Comparison of ENCODE assay signal across 14 mouse cellular contexts in the genomic region with DNA sequence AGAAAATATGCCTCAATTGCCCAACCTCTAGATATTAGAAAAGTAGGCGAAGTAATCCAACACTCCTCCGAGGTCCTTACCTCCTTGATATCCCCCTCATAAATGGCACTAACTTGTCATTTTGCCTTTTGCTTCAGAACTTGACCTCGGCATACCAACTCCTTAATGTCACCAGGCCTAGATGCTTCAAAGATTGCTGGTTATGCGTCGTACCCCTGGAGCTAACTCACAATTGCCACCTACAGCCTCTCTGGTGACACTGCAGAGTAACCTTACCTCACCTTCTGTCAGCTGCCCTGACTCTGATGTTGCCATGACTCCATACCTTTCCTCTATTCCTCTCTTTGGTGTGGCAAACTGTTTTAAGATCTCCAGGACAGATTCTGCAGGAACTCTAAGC. TPM values are rescaled to one million over a fixed set of nuclear protein-coding genes. Genes with fewer than 3 reads are reported as not detected.
DNase-seq lines count a peak whose midpoint lies in the region; ATAC-seq and TF ChIP-seq lines count a peak whose summit lies in the region.
"Had no signal": no experiment of that assay in that cellular context is flagged by ENCODE, and none has a peak within 500 bp of the region (broad histone marks: within the 10 kb centered on the region; RNA-seq: fewer than 3 reads in every experiment).

No protein-coding gene starts in this region.

- H3K36me3 ChIP-seq in intestine, postnatal 0 days (ENCODE audit: control insufficient read depth, insufficient read depth) = no peaks in the 10 kb centered on the region
- no peaks in the 10 kb centered on the region for H3K36me3 ChIP-seq in intestine, embryonic 16.5 days (ENCODE audit: control insufficient read depth, insufficient read depth, low read length)
- H3K36me3 ChIP-seq: forebrain, embryonic 10.5 days had no signal

- TF ChIP-seq CTCF in intestine, postnatal 0 days (IDR thresholded peaks at IDR 0.05; ENCODE audit: low read depth) = peak; percentile 67
- 0 out of 2 replicates have a peak, but pooled peaks have one; percentile 7 for TF ChIP-seq CTCF in brain, embryonic 14.5 days (IDR thresholded peaks at IDR 0.05; ENCODE audit: borderline replicate concordance, extremely low read depth, insufficient read depth, insufficient read length)

- peak; percentile 44 for DNase-seq in thymus, postnatal 0 days (ENCODE audit: low spot score)
- no peak for DNase-seq in thymus, adult 18-20 months
- DNase-seq in brain, embryonic 14.5 days (ENCODE audit: low read depth) = no peak
- no peak for DNase-seq in embryo, embryonic 11 days
- DNase-seq: kidney, postnatal 10 days; retina, postnatal 1 day had no signal

- H3K9me3 ChIP-seq in intestine, postnatal 0 days (ENCODE audit: control insufficient read depth) = no peaks in the 10 kb centered on the region
- H3K9me3 ChIP-seq in intestine, embryonic 16.5 days (ENCODE audit: control insufficient read depth, low read length) = no peaks in the 10 kb centered on the region
- H3K9me3 ChIP-seq: forebrain, embryonic 10.5 days; limb, embryonic 12.5 days; megakaryocyte, embryonic 14.5 days had no signal

- 41% methylated on average over 5 of the region's 5 CpGs for WGBS in intestine, postnatal 0 days
- WGBS in intestine, embryonic 16.5 days = 49% methylated on average over 5 of the region's 5 CpGs

- no peak for TF ChIP-seq POLR2A in brain, embryonic 14.5 days (IDR thresholded peaks at IDR 0.05; ENCODE audit: borderline replicate concordance, extremely low read depth, insufficient read depth, insufficient read length, poor library complexity, severe bottlenecking)

- H3K4me3 ChIP-seq in intestine, postnatal 0 days (ENCODE audit: low read depth, low read length) = no peak overlapping the region
- no peak overlapping the region for H3K4me3 ChIP-seq in intestine, embryonic 16.5 days (ENCODE audit: low read length)
- H3K4me3 ChIP-seq: forebrain, embryonic 10.5 days; limb, embryonic 12.5 days; megakaryocyte, embryonic 14.5 days had no signal

- no peak overlapping the region for H3K4me2 ChIP-seq in intestine, postnatal 0 days (replicated peaks; ENCODE audit: low read depth)
- no peak overlapping the region for H3K4me2 ChIP-seq in intestine, embryonic 16.5 days (ENCODE audit: low read depth, low read length)
- H3K4me2 ChIP-seq: limb, embryonic 12.5 days had no signal

- H3K27ac ChIP-seq in intestine, postnatal 0 days (ENCODE audit: low read depth, low read length) = no peak overlapping the region
- no peak overlapping the region for H3K27ac ChIP-seq in intestine, embryonic 16.5 days (ENCODE audit: low read length)
- H3K27ac ChIP-seq: forebrain, embryonic 10.5 days; limb, embryonic 12.5 days had no signal

- H3K27me3 ChIP-seq in intestine, postnatal 0 days (replicated peaks; ENCODE audit: control insufficient read depth, insufficient read depth, low read length) = no peaks in the 10 kb centered on the region
- no peaks in the 10 kb centered on the region for H3K27me3 ChIP-seq in intestine, embryonic 16.5 days (replicated peaks; ENCODE audit: control insufficient read depth, insufficient read depth, low read length)
- H3K27me3 ChIP-seq: limb, embryonic 12.5 days; megakaryocyte, embryonic 14.5 days had no signal

- no peak overlapping the region for H3K9ac ChIP-seq in intestine, postnatal 0 days (ENCODE audit: low read depth, low read length)
- no peak overlapping the region for H3K9ac ChIP-seq in intestine, embryonic 16.5 days (ENCODE audit: low read depth, low read length)
- H3K9ac ChIP-seq: limb, embryonic 12.5 days had no signal

- no peaks in the 10 kb centered on the region for H3K4me1 ChIP-seq in intestine, postnatal 0 days (replicated peaks; ENCODE audit: control insufficient read depth, insufficient read depth, low read length)
- peaks cover 12% of the 10 kb centered on the region for H3K4me1 ChIP-seq in intestine, embryonic 16.5 days (ENCODE audit: control insufficient read depth, insufficient read depth, low read length)

- ATAC-seq in intestine, postnatal 0 days = no peak
- no peak for ATAC-seq in intestine, embryonic 16.5 days
- no peak for ATAC-seq in megakaryocyte, adult 5-6 weeks (ENCODE audit: poor library complexity, severe bottlenecking)

RNA-seq across cellular contexts. Expression of gene Zfp213, which starts 2.7 kb away (rescaled TPM):
- polyA plus RNA-seq in intestine, postnatal 0 days (2015; fragmentation: Nextera tagmentation; extraction: Ambion mirVana) = 8.1 and 8.2 TPM in 2 replicates
- polyA plus RNA-seq in intestine, embryonic 16.5 days (2015; fragmentation: Nextera tagmentation; extraction: Ambion mirVana) = 16.0 and 16.8 TPM in 2 replicates
- 14.6 and 14.9 TPM in 2 replicates for polyA plus RNA-seq in thymus, postnatal 0 days (2015; fragmentation: Nextera tagmentation; extraction: Ambion mirVana)
- polyA plus RNA-seq in brain, embryonic 14.5 days (2012; rRNA removed) = 16.7 and 21.4 TPM in 2 replicates
- 2.1 and 2.4 TPM in 2 replicates for total RNA-seq in megakaryocyte, adult 5-6 weeks (2015)
- 2.7 and 4.7 TPM in 2 replicates for total RNA-seq in megakaryocyte, adult 5-6 weeks (2017)

RNA-seq across cellular contexts. Expression of gene Zfp13, which starts 32.5 kb away (rescaled TPM):
- polyA plus RNA-seq in intestine, postnatal 0 days (2015; fragmentation: Nextera tagmentation; extraction: Ambion mirVana) = 3.1 and 3.4 TPM in 2 replicates
- 8.6 and 8.8 TPM in 2 replicates for polyA plus RNA-seq in intestine, embryonic 16.5 days (2015; fragmentation: Nextera tagmentation; extraction: Ambion mirVana)
- 1.5 and 1.7 TPM in 2 replicates for polyA plus RNA-seq in thymus, postnatal 0 days (2015; fragmentation: Nextera tagmentation; extraction: Ambion mirVana)
- polyA plus RNA-seq in brain, embryonic 14.5 days (2012; rRNA removed) = 46.8 and 47.4 TPM in 2 replicates
- not detected in 2 replicates for total RNA-seq in megakaryocyte, adult 5-6 weeks (2015)
- total RNA-seq in megakaryocyte, adult 5-6 weeks (2017) = 0.18 TPM in 1 of 2 replicates, not detected in the other

RNA-seq across cellular contexts. Expression of gene Zscan10, which starts 33.9 kb away (rescaled TPM):
- not detected in 2 replicates for polyA plus RNA-seq in intestine, postnatal 0 days (2015; fragmentation: Nextera tagmentation; extraction: Ambion mirVana)
- polyA plus RNA-seq in intestine, embryonic 16.5 days (2015; fragmentation: Nextera tagmentation; extraction: Ambion mirVana) = 0.09 TPM in 1 of 2 replicates, not detected in the other
- polyA plus RNA-seq in thymus, postnatal 0 days (2015; fragmentation: Nextera tagmentation; extraction: Ambion mirVana) = 0.05 and 0.08 TPM in 2 replicates
- polyA plus RNA-seq in brain, embryonic 14.5 days (2012; rRNA removed) = 0.05 and 0.22 TPM in 2 replicates
- total RNA-seq in megakaryocyte, adult 5-6 weeks (2015) = not detected in 2 replicates
- not detected in 2 replicates for total RNA-seq in megakaryocyte, adult 5-6 weeks (2017)
- total RNA-seq: granulocyte monocyte progenitor cell, adult 5-6 weeks had no signal
- polyA plus RNA-seq: neural tube, embryonic 11.5 days had no signal
